Mouse (Mus musculus) heart, postnatal 14 days (tissue): Measurements from ENCODE around the gene Ercc6. TPM values are rescaled to one million over a fixed set of nuclear protein-coding genes. Genes with fewer than 3 reads are reported as not detected.

ENCODE experiments used
- DNase-seq, 2 experiments: peaks; one replicate each; pipeline ENCODE4 v3.0.0; 2021 to 2022
- intact Hi-C: fragments of 180-260 bp; cut with DNase I; formaldehyde crosslinking; loops from one replicate; pipeline ENCODE4 v1.15.1; 2025
- total RNA-seq, 2 experiments: library from RNA; stranded (reverse); gene quantifications; 2 replicates each; pipeline ENCODE4 v1.2.3; 2021

Ercc6 gene
- total RNA-seq, 2 experiments from 2014 or later = 6.0 to 6.1 TPM

DNA sequence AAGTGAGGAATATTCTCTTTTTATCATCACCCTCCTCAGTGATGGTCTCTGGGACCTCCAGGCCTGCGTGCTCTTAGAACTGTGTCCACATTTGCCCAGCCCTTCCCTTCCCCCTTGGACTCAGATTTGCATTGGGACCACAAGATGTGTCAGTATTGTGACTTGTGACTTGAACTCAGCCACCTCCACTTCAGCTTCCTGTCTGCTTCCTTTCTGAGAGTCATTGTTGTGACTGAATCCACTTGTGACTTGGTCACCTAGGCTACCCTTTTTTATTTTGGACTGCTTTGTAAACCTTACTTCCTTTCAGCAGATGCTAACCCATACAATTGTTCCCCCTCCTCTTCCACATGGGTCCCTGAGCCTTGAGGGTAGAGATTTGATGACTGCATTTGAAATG, 2.8 kb downstream of the Ercc6 start:
- DNase-seq = no peak
- intact Hi-C loops = no loop called here

DNA sequence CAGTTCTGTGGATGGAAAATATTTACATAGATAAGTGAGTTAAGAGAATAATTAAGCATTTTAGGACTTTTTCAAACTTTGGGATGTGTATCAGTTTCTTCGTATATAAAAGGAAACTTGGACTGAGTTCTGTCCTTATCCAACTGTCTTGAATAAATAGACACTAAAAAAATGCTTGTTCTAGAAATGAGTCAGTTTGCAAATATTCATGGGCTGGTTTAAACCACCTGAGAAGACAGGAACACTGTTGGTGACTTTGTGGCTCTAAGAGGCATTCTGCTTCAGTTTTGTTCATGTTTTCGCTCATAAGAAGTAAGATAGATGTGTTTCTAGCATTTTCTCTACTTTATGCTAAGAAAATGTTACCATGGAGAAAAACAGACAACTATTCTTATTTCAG, 5.2 kb downstream of the Ercc6 start:
- no peak for DNase-seq
- intact Hi-C loops = no loop called here

DNA sequence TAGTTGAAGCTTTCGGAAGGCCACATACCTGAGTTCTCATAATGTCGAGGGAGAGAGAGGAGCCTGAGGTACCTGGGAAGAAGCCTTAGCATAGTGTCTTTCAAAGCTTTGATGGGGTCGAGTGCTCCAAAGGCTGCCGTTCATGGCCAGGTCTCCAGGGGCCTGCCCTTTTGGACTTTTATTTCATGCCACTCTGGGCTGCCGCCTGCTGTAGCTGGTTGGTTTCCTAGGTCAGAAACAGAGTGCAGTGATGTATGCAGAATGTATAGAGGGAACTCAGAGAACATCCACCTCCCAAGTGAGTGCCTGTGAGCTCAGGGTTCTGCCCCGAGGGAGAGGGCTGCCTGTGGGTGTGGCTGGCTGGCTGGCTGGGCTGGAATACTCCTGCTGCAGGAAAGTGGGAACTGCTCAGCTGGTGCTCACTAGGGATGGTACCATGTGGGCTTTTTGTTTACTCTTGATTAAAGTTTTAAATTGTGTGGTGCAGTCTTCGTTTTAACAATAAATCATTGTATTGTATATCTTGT, 7.1 kb downstream of the Ercc6 start:
- DNase-seq = no peak
- intact Hi-C loops = no loop called here

GRCm38 (mm10) chr14:32522336-32522735, 9.0 kb downstream of the Ercc6 start:
- DNase-seq = no peak
- intact Hi-C loops = no loop called here

DNA sequence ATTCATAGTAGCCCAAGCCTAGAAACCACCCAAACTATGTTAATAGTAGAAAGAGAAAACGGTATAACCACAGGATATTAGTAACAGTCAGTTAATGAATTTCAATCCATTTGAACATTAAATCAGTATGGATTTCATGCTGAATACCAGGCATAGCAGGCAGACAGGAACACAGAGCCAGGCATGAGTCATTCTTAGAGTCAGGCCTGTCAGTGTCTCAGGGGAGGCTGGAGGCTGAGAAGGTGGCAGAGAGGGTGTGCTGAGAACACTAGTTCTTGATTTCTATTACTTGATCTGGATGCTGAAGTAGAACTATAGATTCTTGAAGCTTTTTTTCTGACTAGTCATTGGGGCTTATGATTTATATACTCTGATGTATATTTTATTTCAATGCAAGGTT, 10.8 kb downstream of the Ercc6 start:
- DNase-seq = no peak
- intact Hi-C loops = no loop called here

DNA sequence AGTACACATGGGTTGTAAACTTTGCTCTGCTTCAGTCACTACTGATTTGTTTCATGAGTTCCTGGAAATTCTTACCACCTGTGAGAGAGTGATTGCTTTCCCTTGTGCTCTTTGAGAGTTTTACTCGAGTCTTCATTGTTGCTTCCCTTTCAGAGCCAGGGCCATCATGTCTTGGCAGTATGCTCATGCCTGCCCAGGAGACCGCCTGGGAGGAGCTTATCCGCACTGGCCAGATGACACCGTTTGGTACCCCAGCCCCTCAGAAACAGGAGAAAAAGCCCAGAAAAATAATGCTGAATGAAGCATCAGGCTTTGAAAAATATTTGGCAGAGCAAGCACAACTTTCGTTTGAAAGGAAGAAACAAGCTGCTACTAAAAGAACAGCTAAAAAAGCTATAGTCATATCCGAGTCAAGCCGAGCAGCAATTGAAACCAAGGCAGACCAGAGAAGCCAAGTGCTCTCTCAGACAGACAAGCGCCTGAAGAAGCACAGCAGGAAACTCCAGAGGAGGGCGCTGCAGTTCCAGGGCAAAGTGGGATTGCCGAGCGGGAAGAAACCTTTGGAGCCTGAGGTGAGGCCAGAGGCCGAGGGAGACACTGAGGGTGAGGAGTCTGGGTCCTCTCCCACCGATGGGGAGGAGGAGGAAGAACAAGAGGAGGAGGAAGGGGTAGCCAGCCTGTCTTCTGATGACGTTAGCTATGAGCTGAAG, 12.8 kb downstream of the Ercc6 start:
- intact Hi-C loops = no loop called here
- DNase-seq = no peak

GRCm38 (mm10) chr14:32527211-32527610, 13.9 kb downstream of the Ercc6 start:
- intact Hi-C loops = no loop called here
- DNase-seq = no peak

DNA sequence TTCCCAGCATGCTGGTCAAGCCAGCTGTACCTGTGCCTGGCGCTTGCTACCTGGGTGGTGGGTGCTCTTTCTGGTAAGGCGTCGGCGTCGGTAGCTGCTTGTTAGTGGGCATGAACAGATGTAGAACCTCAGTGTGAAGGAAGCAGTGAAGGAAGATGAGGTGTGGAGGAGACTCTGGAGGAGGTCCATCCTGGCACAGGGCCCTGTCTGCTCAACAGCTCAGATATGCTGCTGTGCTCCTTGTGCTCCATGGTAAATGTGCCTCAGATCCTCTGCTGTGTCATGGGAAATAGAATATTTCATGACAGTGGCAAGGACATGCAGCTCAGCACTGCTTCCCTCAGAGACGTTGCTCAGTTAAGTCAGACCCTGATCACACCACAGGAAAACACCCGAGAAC, 15.7 kb downstream of the Ercc6 start:
- DNase-seq = no peak
- intact Hi-C loops = no loop called here

GRCm38 (mm10) chr14:32530896-32531295, 17.6 kb downstream of the Ercc6 start:
- intact Hi-C loops = loop anchor here (2.0 kb wide), 1 partner anchor 56 kb away; no protein-coding TSS in a partner anchor
- peak in 1 of 2 experiments; percentile 49 for DNase-seq

DNA sequence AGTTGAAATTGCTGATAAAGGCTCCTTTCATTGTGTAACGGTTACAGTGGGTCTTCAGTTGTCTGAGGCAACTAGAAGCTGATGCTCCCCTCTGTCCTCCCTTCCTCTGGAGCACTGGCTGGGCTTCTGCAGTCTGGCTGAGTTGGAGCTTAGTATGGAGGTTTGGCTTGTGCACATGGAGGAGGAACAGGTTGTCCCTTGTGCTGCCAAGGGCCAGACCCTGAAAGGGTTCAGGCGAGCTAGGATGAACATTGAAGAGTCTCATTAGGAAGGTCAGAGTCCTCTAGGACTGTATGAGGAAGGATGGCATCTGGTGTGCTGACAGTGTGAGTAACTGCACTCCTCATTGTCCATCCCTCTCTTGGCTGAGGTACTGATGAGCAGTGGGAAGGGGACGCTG, 18.1 kb downstream of the Ercc6 start:
- DNase-seq = no peak
- intact Hi-C loops = loop anchor here (2.0 kb wide), 1 partner anchor 55 kb away; no protein-coding TSS in a partner anchor

- intact Hi-C loops = no loop called here
- no peak for DNase-seq
Observed at GRCm38 (mm10) chr14:32532381-32533147, 19.2 kb downstream of the Ercc6 start.

- DNase-seq = no peak
- intact Hi-C loops = no loop called here
Observed at GRCm38 (mm10) chr14:32533148-32533520, 19.8 kb downstream of the Ercc6 start.

- intact Hi-C loops = no loop called here
- DNase-seq = no peak
Observed at GRCm38 (mm10) chr14:32533656-32534055, 20.3 kb downstream of the Ercc6 start.

DNA sequence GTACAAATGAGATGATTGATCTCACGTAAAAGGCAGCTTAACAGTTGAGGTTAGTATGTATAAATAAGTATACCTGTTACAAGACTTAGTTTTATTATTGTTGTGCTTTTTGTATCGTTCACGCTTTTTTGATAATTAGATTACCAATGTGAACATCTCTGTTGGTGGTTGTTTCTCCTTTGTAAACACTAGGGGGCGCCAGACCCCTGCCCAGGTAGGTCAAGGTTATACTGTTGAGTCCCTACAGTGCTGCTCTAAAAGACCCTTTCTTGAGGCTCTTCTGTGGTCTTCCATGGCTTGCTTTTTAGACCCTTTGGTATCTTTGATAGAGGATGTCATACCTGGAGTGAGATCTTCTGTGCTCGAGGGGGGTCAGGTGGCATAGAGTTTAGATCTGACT, 20.8 kb downstream of the Ercc6 start:
- no peak for DNase-seq
- intact Hi-C loops = no loop called here

- intact Hi-C loops = no loop called here
- DNase-seq = no peak
Observed at GRCm38 (mm10) chr14:32536763-32537162, 23.4 kb downstream of the Ercc6 start.

DNA sequence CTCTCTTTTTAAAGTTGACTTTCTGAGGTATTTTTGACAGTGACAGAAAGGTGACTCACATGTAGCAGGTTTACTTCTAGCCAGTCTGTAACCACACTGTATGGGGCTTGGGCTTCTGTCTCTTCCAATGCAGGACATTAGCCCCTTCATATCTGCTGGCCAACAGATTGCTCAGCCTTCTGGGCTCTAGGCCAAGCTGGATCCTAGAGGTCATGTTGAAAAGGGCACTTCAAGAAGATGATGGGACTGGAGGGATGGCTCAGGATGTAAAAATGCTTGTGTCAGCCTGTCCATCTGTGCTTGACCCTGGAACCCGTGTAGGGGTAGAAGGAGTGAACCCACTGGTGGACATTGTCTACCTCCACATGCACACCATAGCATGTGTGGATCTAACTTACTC, 24.8 kb downstream of the Ercc6 start:
- intact Hi-C loops = no loop called here
- no peak for DNase-seq

DNA sequence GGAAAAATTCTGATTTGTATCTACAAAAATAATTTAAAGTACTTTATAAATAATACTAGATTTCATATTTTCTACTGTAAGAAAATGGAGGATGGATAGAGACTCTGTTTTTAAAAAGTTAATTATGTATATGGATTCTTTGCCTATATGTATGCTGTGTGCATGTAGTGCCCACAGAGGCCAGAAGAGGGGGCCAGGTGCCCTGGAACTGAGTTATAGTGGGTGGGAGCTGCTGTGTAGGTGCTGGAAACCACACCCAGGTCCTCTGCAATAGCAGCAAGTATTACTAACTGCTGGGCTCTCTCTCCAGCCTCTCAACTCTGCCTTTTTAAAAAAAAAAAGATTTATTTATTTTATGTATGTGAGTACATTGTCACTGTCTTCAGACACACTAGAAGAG, 29.8 kb downstream of the Ercc6 start:
- intact Hi-C loops = no loop called here
- DNase-seq = no peak

DNA sequence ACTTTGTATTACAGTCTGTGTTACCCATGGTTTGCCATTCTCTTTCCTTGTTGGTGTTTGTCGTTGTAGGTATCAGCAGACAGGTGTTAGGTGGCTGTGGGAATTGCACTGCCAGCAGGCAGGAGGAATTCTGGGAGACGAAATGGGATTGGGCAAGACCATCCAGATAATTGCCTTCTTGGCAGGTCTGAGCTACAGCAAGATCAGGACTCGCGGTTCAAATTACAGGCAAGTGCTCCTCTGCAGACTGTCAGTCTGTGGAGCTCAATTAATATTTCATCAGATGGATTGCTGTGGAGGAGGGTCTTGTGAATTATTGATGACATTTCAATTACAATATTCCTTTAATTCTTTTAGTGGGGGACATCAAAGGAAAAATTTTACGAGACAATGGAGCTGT, 33.4 kb downstream of the Ercc6 start:
- no peak for DNase-seq
- intact Hi-C loops = no loop called here

DNA sequence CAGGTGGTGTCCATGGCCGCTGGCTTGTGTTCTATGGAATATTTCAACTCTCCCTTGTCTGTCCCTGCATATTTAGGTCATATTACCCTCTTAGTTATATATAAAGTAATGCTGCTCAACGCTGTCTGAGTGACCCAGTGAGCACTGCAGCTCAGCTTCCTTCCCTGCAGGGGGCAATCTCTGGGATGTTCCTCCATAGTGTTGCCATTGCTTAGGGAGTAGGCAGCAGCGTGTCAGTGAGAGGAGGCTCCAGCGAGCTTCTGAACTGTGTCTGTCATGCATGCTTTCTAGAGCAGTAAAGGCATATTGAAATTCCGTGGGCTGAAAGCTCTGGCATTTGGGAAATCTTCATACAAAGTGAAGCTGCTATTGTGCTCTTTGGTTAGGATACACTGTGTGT, 38.5 kb downstream of the Ercc6 start:
- intact Hi-C loops = no loop called here
- no peak for DNase-seq

GRCm38 (mm10) chr14:32553198-32553903, 40.0 kb downstream of the Ercc6 start:
- intact Hi-C loops = no loop called here
- no peak for DNase-seq

- intact Hi-C loops = no loop called here
Observed at GRCm38 (mm10) chr14:32554860-32555526, 41.7 kb downstream of the Ercc6 start.

More at GRCm38 (mm10) chr14:32554860-32555526, 41.7 kb downstream of the Ercc6 start:
- no peak for DNase-seq
